Mouse (Mus musculus) NIH3T3 (cell line): ENCODE measurements around the gene Homer1.

Experiments
- DNase-seq: peaks from one replicate; pipeline ENCODE4 v3.0.0-alpha.2; 2012; ENCODE audit warnings: low read depth

Homer1 gene

GRCm38 (mm10) chr13:93299316-93299715, at the start of gene Homer1:
Gene Homer1, plus strand, starts transcription at chr13:93299635.
- no peak for DNase-seq

- no peak for DNase-seq
These were observed 47.7 kb upstream of the Homer1 start for GRCm38 (mm10) chr13:93251732-93252131.

- DNase-seq = no peak
These were observed 47.3 kb upstream of the Homer1 start for GRCm38 (mm10) chr13:93252175-93252574.

- no peak for DNase-seq
These were observed 46.5 kb upstream of the Homer1 start for GRCm38 (mm10) chr13:93252941-93253340.

GRCm38 (mm10) chr13:93267151-93267550, 32.3 kb upstream of the Homer1 start:
- DNase-seq = no peak

GRCm38 (mm10) chr13:93300581-93300980, 1.1 kb downstream of the Homer1 start:
- DNase-seq = no peak

GRCm38 (mm10) chr13:93301060-93301459, 1.6 kb downstream of the Homer1 start:
- DNase-seq = no peak

- DNase-seq = no peak
These were observed 3.6 kb downstream of the Homer1 start for GRCm38 (mm10) chr13:93302846-93303562.

GRCm38 (mm10) chr13:93303563-93304250, 4.3 kb downstream of the Homer1 start:
- peak; percentile 94 for DNase-seq

GRCm38 (mm10) chr13:93304251-93305001, 5.0 kb downstream of the Homer1 start:
- DNase-seq = peak; percentile 41

- DNase-seq = peak; percentile 2
These were observed 5.7 kb downstream of the Homer1 start for GRCm38 (mm10) chr13:93305149-93305548.

GRCm38 (mm10) chr13:93305636-93306035, 6.2 kb downstream of the Homer1 start:
- DNase-seq = peak; percentile 11

GRCm38 (mm10) chr13:93306545-93306944, 7.1 kb downstream of the Homer1 start:
- DNase-seq = no peak

GRCm38 (mm10) chr13:93307700-93308099, 8.3 kb downstream of the Homer1 start:
- no peak for DNase-seq

- no peak for DNase-seq
These were observed 9.9 kb downstream of the Homer1 start for GRCm38 (mm10) chr13:93309295-93309694.

GRCm38 (mm10) chr13:93312518-93312917, 13.1 kb downstream of the Homer1 start:
- no peak for DNase-seq

GRCm38 (mm10) chr13:93314322-93314721, 14.9 kb downstream of the Homer1 start:
- DNase-seq = peak; percentile 11

- no peak for DNase-seq
These were observed 20.7 kb downstream of the Homer1 start for GRCm38 (mm10) chr13:93320089-93320488.

GRCm38 (mm10) chr13:93326326-93326725, 26.9 kb downstream of the Homer1 start:
- DNase-seq = no peak

- no peak for DNase-seq
These were observed 32.3 kb downstream of the Homer1 start for GRCm38 (mm10) chr13:93331721-93332120.

GRCm38 (mm10) chr13:93332491-93332890, 33.1 kb downstream of the Homer1 start:
- DNase-seq = no peak

- no peak for DNase-seq
These were observed 35.9 kb downstream of the Homer1 start for GRCm38 (mm10) chr13:93335337-93335736.

- DNase-seq = no peak
These were observed 39.0 kb downstream of the Homer1 start for GRCm38 (mm10) chr13:93338394-93338793.
